Mouse (Mus musculus): ENCODE results near the gene Cradd. TPM values are rescaled to one million over a fixed set of nuclear protein-coding genes. Genes with fewer than 3 reads are reported as not detected.

Cradd gene
- polyA plus RNA-seq, 1 experiment from 2014 or later: 13.2 TPM

- H3K36me3 ChIP-seq (replicated peaks): no peaks in the 10 kb centered on the region
- DNase-seq (ENCODE audit: extremely low spot score, low spot score): no peak
- no peak overlapping the region for H3K27ac ChIP-seq
- WGBS: 88% methylated on average over 3 of the region's 3 CpGs
- H3K9me3 ChIP-seq: no peaks in the 10 kb centered on the region
- peaks cover 11% of the 10 kb centered on the region for H3K4me1 ChIP-seq
- H3K27me3 ChIP-seq (ENCODE audit: poor library complexity, severe bottlenecking): no peaks in the 10 kb centered on the region
- no peak overlapping the region for H3K4me3 ChIP-seq
These were observed 132.1 kb downstream of the Cradd start for GRCm38 (mm10) chr10:95191881-95192280.

- DNase-seq (ENCODE audit: extremely low spot score, low spot score): no peak
- Histone ChIP-seq H3K27me3 (ENCODE audit: poor library complexity, severe bottlenecking) (no peaks in the 10 kb centered on the region), H3K27ac (no peak overlapping the region), H3K9me3 (no peaks in the 10 kb centered on the region), H3K4me1 (peaks cover 11% of the 10 kb centered on the region), H3K4me3 (no peak overlapping the region), H3K36me3 (replicated peaks) (no peaks in the 10 kb centered on the region)
- WGBS: 92% methylated on average over 9 of the region's 9 CpGs
These were observed 132.7 kb downstream of the Cradd start for GRCm38 (mm10) chr10:95191151-95191655.

- H3K27ac ChIP-seq: no peak overlapping the region
- no peaks in the 10 kb centered on the region for H3K36me3 ChIP-seq (replicated peaks)
- H3K4me1 ChIP-seq: peaks cover 11% of the 10 kb centered on the region
- H3K9me3 ChIP-seq: 0 out of 2 replicates have a peak, but pooled peaks cover 2% of the 10 kb centered on the region
- WGBS: 95% methylated on average over 16 of the region's 16 CpGs
- no peak for DNase-seq (ENCODE audit: extremely low spot score, low spot score)
- H3K4me3 ChIP-seq: no peak overlapping the region
- H3K27me3 ChIP-seq (ENCODE audit: poor library complexity, severe bottlenecking): no peaks in the 10 kb centered on the region
These were observed 134.3 kb downstream of the Cradd start for GRCm38 (mm10) chr10:95189550-95190211.

- Histone ChIP-seq H3K4me1 (no peaks in the 10 kb centered on the region), H3K4me3 (no peak overlapping the region), H3K9me3 (0 out of 2 replicates have a peak, but pooled peaks cover 2% of the 10 kb centered on the region), H3K27ac (no peak overlapping the region), H3K27me3 (ENCODE audit: poor library complexity, severe bottlenecking) (no peaks in the 10 kb centered on the region), H3K36me3 (replicated peaks) (no peaks in the 10 kb centered on the region)
- WGBS: 84% methylated on average over 5 of the region's 5 CpGs
- DNase-seq (ENCODE audit: extremely low spot score, low spot score): no peak
These were observed 139.7 kb downstream of the Cradd start for GRCm38 (mm10) chr10:95184210-95184609.

GRCm38 (mm10) chr10:95183051-95183450 lies 140.9 kb downstream of the Cradd start:
- WGBS: 84% methylated on average over 4 of the region's 4 CpGs
- no peak for DNase-seq (ENCODE audit: extremely low spot score, low spot score)
- Histone ChIP-seq H3K9me3 (0 out of 2 replicates have a peak, but pooled peaks cover 2% of the 10 kb centered on the region), H3K4me3 (no peak overlapping the region), H3K27ac (no peak overlapping the region), H3K36me3 (replicated peaks) (no peaks in the 10 kb centered on the region), H3K27me3 (ENCODE audit: poor library complexity, severe bottlenecking) (no peaks in the 10 kb centered on the region), H3K4me1 (no peaks in the 10 kb centered on the region)

GRCm38 (mm10) chr10:95182405-95182804 lies 141.5 kb downstream of the Cradd start:
- no peak for DNase-seq (ENCODE audit: extremely low spot score, low spot score)
- 90% methylated on average over 4 of the region's 4 CpGs for WGBS
- no peaks in the 10 kb centered on the region for H3K4me1 ChIP-seq
- no peak overlapping the region for H3K4me3 ChIP-seq
- no peaks in the 10 kb centered on the region for H3K27me3 ChIP-seq (ENCODE audit: poor library complexity, severe bottlenecking)
- no peaks in the 10 kb centered on the region for H3K36me3 ChIP-seq (replicated peaks)
- no peak overlapping the region for H3K27ac ChIP-seq
- H3K9me3 ChIP-seq: 0 out of 2 replicates have a peak, but pooled peaks cover 2% of the 10 kb centered on the region

GRCm38 (mm10) chr10:95181553-95181952 lies 142.4 kb downstream of the Cradd start:
- Histone ChIP-seq H3K36me3 (replicated peaks) (no peaks in the 10 kb centered on the region), H3K9me3 (0 out of 2 replicates have a peak, but pooled peaks cover 2% of the 10 kb centered on the region), H3K27ac (no peak overlapping the region), H3K4me1 (0 out of 2 replicates have a peak, but pooled peaks cover 7% of the 10 kb centered on the region), H3K27me3 (ENCODE audit: poor library complexity, severe bottlenecking) (no peaks in the 10 kb centered on the region), H3K4me3 (no peak overlapping the region)
- WGBS: 90% methylated on average over 10 of the region's 10 CpGs
- no peak for DNase-seq (ENCODE audit: extremely low spot score, low spot score)

GRCm38 (mm10) chr10:95180900-95181299 lies 143.0 kb downstream of the Cradd start:
- peaks cover 9% of the 10 kb centered on the region; the same call in 1 of the 2 replicates for H3K4me1 ChIP-seq
- no peak overlapping the region for H3K27ac ChIP-seq
- H3K4me3 ChIP-seq: no peak overlapping the region
- DNase-seq (ENCODE audit: extremely low spot score, low spot score): no peak
- no peaks in the 10 kb centered on the region for H3K36me3 ChIP-seq (replicated peaks)
- 0 out of 2 replicates have a peak, but pooled peaks cover 2% of the 10 kb centered on the region for H3K9me3 ChIP-seq
- H3K27me3 ChIP-seq (ENCODE audit: poor library complexity, severe bottlenecking): no peaks in the 10 kb centered on the region
- WGBS: 91% methylated on average over 3 of the region's 3 CpGs

GRCm38 (mm10) chr10:95180177-95180576 lies 143.8 kb downstream of the Cradd start:
- no peaks in the 10 kb centered on the region for H3K36me3 ChIP-seq (replicated peaks)
- H3K9me3 ChIP-seq: no peaks in the 10 kb centered on the region
- H3K4me3 ChIP-seq: no peak overlapping the region
- WGBS: 84% methylated on average over 8 of the region's 8 CpGs
- H3K27me3 ChIP-seq (ENCODE audit: poor library complexity, severe bottlenecking): no peaks in the 10 kb centered on the region
- no peak for DNase-seq (ENCODE audit: extremely low spot score, low spot score)
- peaks cover 17% of the 10 kb centered on the region for H3K4me1 ChIP-seq
- no peak overlapping the region for H3K27ac ChIP-seq

GRCm38 (mm10) chr10:95178785-95179184 lies 145.1 kb downstream of the Cradd start:
- no peak overlapping the region for H3K4me3 ChIP-seq
- H3K27me3 ChIP-seq (ENCODE audit: poor library complexity, severe bottlenecking): no peaks in the 10 kb centered on the region
- DNase-seq (ENCODE audit: extremely low spot score, low spot score): no peak
- no peaks in the 10 kb centered on the region for H3K9me3 ChIP-seq
- 85% methylated on average over 4 of the region's 4 CpGs for WGBS
- H3K27ac ChIP-seq: no peak overlapping the region
- peaks cover 30% of the 10 kb centered on the region for H3K4me1 ChIP-seq
- no peaks in the 10 kb centered on the region for H3K36me3 ChIP-seq (replicated peaks)

- H3K4me3 ChIP-seq: no peak overlapping the region
- no peaks in the 10 kb centered on the region for H3K27me3 ChIP-seq (ENCODE audit: poor library complexity, severe bottlenecking)
- H3K27ac ChIP-seq: peak overlapping the region; percentile 69
- no peaks in the 10 kb centered on the region for H3K36me3 ChIP-seq (replicated peaks)
- no peaks in the 10 kb centered on the region for H3K9me3 ChIP-seq
- DNase-seq (ENCODE audit: extremely low spot score, low spot score): no peak
- WGBS: 37% methylated on average over 26 of the region's 26 CpGs
- H3K4me1 ChIP-seq: peaks cover 39% of the 10 kb centered on the region
These were observed 148.4 kb downstream of the Cradd start for GRCm38 (mm10) chr10:95175423-95176120.

GRCm38 (mm10) chr10:95174260-95174659 lies 149.7 kb downstream of the Cradd start:
- peaks cover 39% of the 10 kb centered on the region for H3K4me1 ChIP-seq
- 71% methylated on average over 6 of the region's 6 CpGs for WGBS
- no peak for DNase-seq (ENCODE audit: extremely low spot score, low spot score)
- H3K9me3 ChIP-seq: no peaks in the 10 kb centered on the region
- H3K4me3 ChIP-seq: no peak overlapping the region
- no peaks in the 10 kb centered on the region for H3K36me3 ChIP-seq (replicated peaks)
- no peaks in the 10 kb centered on the region for H3K27me3 ChIP-seq (ENCODE audit: poor library complexity, severe bottlenecking)
- no peak overlapping the region for H3K27ac ChIP-seq

Data from forebrain, embryonic 10.5 days (tissue).